Mouse (Mus musculus) ovary, adult 18-20 months (tissue): ENCODE data around the gene Auh.

Experiments
- DNase-seq: peaks from one replicate; pipeline ENCODE4 v3.0.0; 2022; ENCODE audit warnings: low spot score, mixed read lengths

Gene Auh

GRCm38 (mm10) chr13:52878823-52879222, 50.7 kb downstream of the Auh start:
- DNase-seq = no peak

- DNase-seq = no peak
Measured at GRCm38 (mm10) chr13:52875541-52876325, 53.7 kb downstream of the Auh start.

- no peak for DNase-seq
Measured at GRCm38 (mm10) chr13:52875089-52875488, 54.4 kb downstream of the Auh start.

- no peak for DNase-seq
Measured at GRCm38 (mm10) chr13:52874338-52874737, 55.1 kb downstream of the Auh start.

- DNase-seq = no peak
Measured at GRCm38 (mm10) chr13:52873923-52874322, 55.6 kb downstream of the Auh start.

GRCm38 (mm10) chr13:52866005-52866792, 63.3 kb downstream of the Auh start:
- DNase-seq = no peak

- no peak for DNase-seq
Measured at GRCm38 (mm10) chr13:52863436-52863835, 66.0 kb downstream of the Auh start.

GRCm38 (mm10) chr13:52860006-52860685, 69.3 kb downstream of the Auh start:
- no peak for DNase-seq

- no peak for DNase-seq
Measured at GRCm38 (mm10) chr13:52859065-52859820, 70.2 kb downstream of the Auh start.

GRCm38 (mm10) chr13:52858373-52858772, 71.1 kb downstream of the Auh start:
- DNase-seq = no peak

- DNase-seq = no peak
Measured at GRCm38 (mm10) chr13:52857781-52858180, 71.7 kb downstream of the Auh start.

GRCm38 (mm10) chr13:52853536-52853935, 75.9 kb downstream of the Auh start:
- no peak for DNase-seq

GRCm38 (mm10) chr13:52851886-52852285, 77.6 kb downstream of the Auh start:
- no peak for DNase-seq

- no peak for DNase-seq
Measured at GRCm38 (mm10) chr13:52850024-52850723, 79.3 kb downstream of the Auh start.

GRCm38 (mm10) chr13:52849394-52849801, 80.1 kb downstream of the Auh start:
- DNase-seq = no peak

- DNase-seq = no peak
Measured at GRCm38 (mm10) chr13:52847481-52847880, 82.0 kb downstream of the Auh start.

GRCm38 (mm10) chr13:52847071-52847470, 82.4 kb downstream of the Auh start:
- no peak for DNase-seq

GRCm38 (mm10) chr13:52845618-52846017, 83.9 kb downstream of the Auh start:
- no peak for DNase-seq

- DNase-seq = no peak
Measured at GRCm38 (mm10) chr13:52843536-52844178, 85.8 kb downstream of the Auh start.

- DNase-seq = no peak
Measured at GRCm38 (mm10) chr13:52836231-52836630, 93.2 kb downstream of the Auh start.

- no peak for DNase-seq
Measured at GRCm38 (mm10) chr13:52834591-52834990, 94.9 kb downstream of the Auh start.
